Mouse (Mus musculus) forebrain, postnatal 0 days (tissue): ENCODE results near the gene Clcn1. TPM values are rescaled to one million over a fixed set of nuclear protein-coding genes. Genes with fewer than 3 reads are reported as not detected.

ENCODE experiments used
- ATAC-seq: fragments of 200-750 bp; cut with Nextera tagmentation; 2 replicates; pipeline ENCODE4 v1.8.0; 2017; ENCODE audit warnings: mild to moderate bottlenecking, moderate library complexity
- DNase-seq: peaks from one replicate; pipeline ENCODE4 v3.0.0-alpha.2; 2015
- H3K27ac ChIP-seq: fragments of 300-500 bp; sonication (generic); 2 replicates; pipeline ENCODE4 v1.5.1; 2014; ENCODE audit warnings: low read depth, mild to moderate bottlenecking, antibody characterized with exemption, low read length, moderate library complexity, mixed read lengths
- H3K27me3 ChIP-seq: fragments of 300-500 bp; sonication (generic); 2 replicates; pipeline ENCODE4 v1.6.1; 2014; ENCODE audit warnings: mild to moderate bottlenecking, low read length, mixed read lengths; ENCODE audit not compliant: insufficient read depth
- H3K36me3 ChIP-seq: fragments of 300-500 bp; sonication (generic); 2 replicates; pipeline ENCODE4 v1.6.1; 2014; ENCODE audit warnings: mild to moderate bottlenecking, moderate library complexity; ENCODE audit not compliant: insufficient read depth
- H3K4me1 ChIP-seq: fragments of 300-500 bp; sonication (generic); 2 replicates; pipeline ENCODE4 v1.6.1; 2014; ENCODE audit warnings: antibody characterized with exemption; ENCODE audit not compliant: insufficient read depth
- H3K4me2 ChIP-seq: fragments of 300-500 bp; sonication (generic); 2 replicates; pipeline ENCODE4 v1.6.1; 2014; ENCODE audit warnings: low read depth, mild to moderate bottlenecking, moderate library complexity
- H3K4me3 ChIP-seq: fragments of 300-500 bp; sonication (generic); 2 replicates; pipeline ENCODE4 v1.5.1; 2014; ENCODE audit warnings: low read depth, low read length, mixed read lengths
- H3K9ac ChIP-seq: fragments of 300-500 bp; sonication (generic); 2 replicates; pipeline ENCODE4 v1.6.1; 2014; ENCODE audit warnings: mild to moderate bottlenecking
- H3K9me3 ChIP-seq: fragments of 300-500 bp; sonication (generic); 2 replicates; pipeline ENCODE4 v1.6.1; 2016; ENCODE audit warnings: low read length
- CTCF ChIP-seq: sonication (generic); IDR thresholded peaks from 2 replicates; pipeline ENCODE4 v1.5.1; 2016; ENCODE audit warnings: antibody characterized with exemption, control low read depth, low read depth
- WGBS: fragments of 180-500 bp; shearing (Covaris S2); extraction: QIAGEN DNeasy Blood & Tissue Kit; methylation state at CpG from one replicate; pipeline ENCODE4 v1.1.7; 2014; 5-methylcytosine and 5-hydroxymethylcytosine counted together
- polyA plus RNA-seq: library from polyadenylated mRNA; unstranded; fragments of >200 nt; fragmentation: Nextera tagmentation; extraction: Ambion mirVana; gene quantifications from 2 replicates; pipeline ENCODE4 v1.2.1, GENCODE M21; 2015
- total RNA-seq: library from RNA; depleted of rRNA; stranded (reverse); fragments of >200 nt; gene quantifications from 2 replicates; pipeline ENCODE4 v1.2.3, GENCODE M21; 2014

The Clcn1 gene
- total and polyA plus RNA-seq, 2 experiments from 2014 or later: 0.74 to 3.3 TPM

- TF ChIP-seq CTCF: no peak
- Histone ChIP-seq H3K9me3 (no peaks in the 10 kb centered on the region), H3K27ac (no peak overlapping the region), H3K4me2 (peak overlapping the region; percentile 91), H3K27me3 (no peaks in the 10 kb centered on the region), H3K4me1 (peaks cover 10% of the 10 kb centered on the region), H3K9ac (peak overlapping the region; percentile 66), H3K4me3 (peak overlapping the region; percentile 70), H3K36me3 (peaks cover 7% of the 10 kb centered on the region)
- no peak for DNase-seq
- no peak for ATAC-seq
- whole genome bisulfite sequencing: 41% methylated on average over 13 of the region's 13 CpGs
These were observed 64.7 kb downstream of the Clcn1 start for GRCm38 (mm10) chr6:42350968-42351775.

GRCm38 (mm10) chr6:42351776-42352485 lies 65.4 kb downstream of the Clcn1 start:
- H3K9ac ChIP-seq: no peak overlapping the region

GRCm38 (mm10) chr6:42352486-42352846 lies 66.0 kb downstream of the Clcn1 start:
- H3K36me3 ChIP-seq: peaks cover 18% of the 10 kb centered on the region
- no peak for TF ChIP-seq CTCF
- ATAC-seq: no peak

More at GRCm38 (mm10) chr6:42351776-42352485, 65.4 kb downstream of the Clcn1 start:
- DNase-seq: no peak
- Histone ChIP-seq H3K27ac (no peak overlapping the region), H3K9me3 (no peaks in the 10 kb centered on the region), H3K27me3 (no peaks in the 10 kb centered on the region), H3K36me3 (peaks cover 14% of the 10 kb centered on the region), H3K4me2 (no peak overlapping the region), H3K4me1 (peaks cover 10% of the 10 kb centered on the region), H3K4me3 (no peak overlapping the region)
- WGBS: 82% methylated on average over 7 of the region's 7 CpGs
- TF ChIP-seq CTCF: no peak
- ATAC-seq: no peak

GRCm38 (mm10) chr6:42353180-42353579 lies 66.7 kb downstream of the Clcn1 start:
- no peak overlapping the region for H3K4me3 ChIP-seq
- no peaks in the 10 kb centered on the region for H3K9me3 ChIP-seq
- DNase-seq: no peak
- no peak for ATAC-seq
- no peak for TF ChIP-seq CTCF
- WGBS: 85% methylated on average over 8 of the region's 8 CpGs
- H3K4me2 ChIP-seq: no peak overlapping the region
- no peaks in the 10 kb centered on the region for H3K27me3 ChIP-seq
- H3K36me3 ChIP-seq: peaks cover 25% of the 10 kb centered on the region
- H3K4me1 ChIP-seq: peaks cover 10% of the 10 kb centered on the region
- H3K27ac ChIP-seq: no peak overlapping the region
- no peak overlapping the region for H3K9ac ChIP-seq

More at GRCm38 (mm10) chr6:42352486-42352846, 66.0 kb downstream of the Clcn1 start:
- H3K27ac ChIP-seq: no peak overlapping the region
- no peak overlapping the region for H3K9ac ChIP-seq
- H3K27me3 ChIP-seq: no peaks in the 10 kb centered on the region
- WGBS: 100% methylated on average over 1 of the region's 1 CpGs
- no peak overlapping the region for H3K4me3 ChIP-seq
- H3K9me3 ChIP-seq: no peaks in the 10 kb centered on the region
- peaks cover 10% of the 10 kb centered on the region for H3K4me1 ChIP-seq
- H3K4me2 ChIP-seq: no peak overlapping the region
- DNase-seq: no peak

- no peak for TF ChIP-seq CTCF
- Histone ChIP-seq H3K36me3 (peaks cover 32% of the 10 kb centered on the region), H3K4me2 (no peak overlapping the region), H3K9ac (no peak overlapping the region), H3K9me3 (no peaks in the 10 kb centered on the region), H3K4me1 (peaks cover 10% of the 10 kb centered on the region; the same call in 1 of the 2 replicates), H3K27me3 (no peaks in the 10 kb centered on the region), H3K4me3 (no peak overlapping the region), H3K27ac (no peak overlapping the region)
- WGBS: 52% methylated on average over 11 of the region's 11 CpGs
- DNase-seq (no peak), ATAC-seq (no peak)
These were observed 67.9 kb downstream of the Clcn1 start for GRCm38 (mm10) chr6:42354076-42355019.

GRCm38 (mm10) chr6:42355366-42355765 lies 68.9 kb downstream of the Clcn1 start:
- peaks cover 40% of the 10 kb centered on the region for H3K36me3 ChIP-seq
- no peak for TF ChIP-seq CTCF

More at GRCm38 (mm10) chr6:42355366-42355765, 68.9 kb downstream of the Clcn1 start:
- H3K4me2 ChIP-seq: no peak overlapping the region
- H3K27me3 ChIP-seq: no peaks in the 10 kb centered on the region
- H3K9ac ChIP-seq: no peak overlapping the region
- no peak for ATAC-seq
- H3K9me3 ChIP-seq: no peaks in the 10 kb centered on the region
- H3K4me3 ChIP-seq: no peak overlapping the region
- peaks cover 9% of the 10 kb centered on the region; the same call in 1 of the 2 replicates for H3K4me1 ChIP-seq
- 95% methylated on average over 6 of the region's 6 CpGs for WGBS
- no peak for DNase-seq
- H3K27ac ChIP-seq: no peak overlapping the region
